ENCODE assay signal across 8 mouse cellular contexts in genomic region chr9:60837449-60838141, GRCm38 (mm10). TPM values are rescaled to one million over a fixed set of nuclear protein-coding genes. Genes with fewer than 3 reads are reported as not detected.
DNase-seq lines count a peak whose midpoint lies in the region; ATAC-seq lines count a peak whose summit lies in the region.

No protein-coding gene starts in this region.

- DNase-seq in adrenal gland, adult 8-10 months, result peak; percentile 72
- DNase-seq in fat pad, adult 2 months (ENCODE audit: extremely low read depth, low read depth, low spot score), result peak; percentile 57
- DNase-seq in heart, postnatal 10 days, result peak; percentile 63 to 70
- no peak for DNase-seq in limb, embryonic 10.5 days (ENCODE audit: low spot score)
- no peak for DNase-seq in cerebellum, postnatal 25 days
- DNase-seq in cerebellum, adult 8-10 months, result no peak
- no peak for DNase-seq in layer of hippocampus, adult 9-11 months

- H3K4me3 ChIP-seq in limb, embryonic 10.5 days, result peak overlapping the region; percentile 2; the same call in 1 of the 2 replicates
- peak overlapping the region; percentile 28 for H3K4me3 ChIP-seq in midbrain, embryonic 12.5 days

- H3K9ac ChIP-seq in midbrain, embryonic 12.5 days (replicated peaks), result no peak overlapping the region; the same call in 1 of the 2 replicates

- 46% methylated on average over 20 of the region's 20 CpGs for WGBS in limb, embryonic 10.5 days
- WGBS in midbrain, embryonic 12.5 days, result 3% methylated on average over 20 of the region's 20 CpGs

- peak overlapping the region; percentile 59 for H3K4me2 ChIP-seq in midbrain, embryonic 12.5 days (replicated peaks)

- H3K9me3 ChIP-seq in limb, embryonic 10.5 days (replicated peaks), result no peaks in the 10 kb centered on the region
- H3K9me3 ChIP-seq in midbrain, embryonic 12.5 days, result no peaks in the 10 kb centered on the region

- peak; percentile 65 for ATAC-seq in midbrain, embryonic 12.5 days (ENCODE audit: low FRiP score, low read depth)

- no peaks in the 10 kb centered on the region for H3K27me3 ChIP-seq in limb, embryonic 10.5 days (ENCODE audit: low read depth, poor library complexity, severe bottlenecking)
- H3K27me3 ChIP-seq in midbrain, embryonic 12.5 days, result no peaks in the 10 kb centered on the region

- intact Hi-C loops in heart, postnatal 10 days (cut with DNase I), result no loop called here

- peak overlapping the region; percentile 76 for H3K27ac ChIP-seq in limb, embryonic 10.5 days
- H3K27ac ChIP-seq in midbrain, embryonic 12.5 days (replicated peaks), result peak overlapping the region; percentile 74

- H3K36me3 ChIP-seq in limb, embryonic 10.5 days, result no peaks in the 10 kb centered on the region
- H3K36me3 ChIP-seq in midbrain, embryonic 12.5 days, result no peaks in the 10 kb centered on the region

- H3K4me1 ChIP-seq in limb, embryonic 10.5 days, result peaks cover 47% of the 10 kb centered on the region
- H3K4me1 ChIP-seq in midbrain, embryonic 12.5 days, result peaks cover 40% of the 10 kb centered on the region

RNA-seq across cellular contexts. Expression of gene Uaca, which starts 43.3 kb away (rescaled TPM):
- 10 to 100 TPM; 37.5 to 62.0 (median 48.1) TPM for total RNA-seq in adrenal gland, adult 8-10 months (2022)
- total RNA-seq in heart, postnatal 10 days (2021), result 10 to 100 TPM; 46.7 to 47.4 TPM
- 23.3 and 27.9 TPM in 2 replicates for polyA plus RNA-seq in limb, embryonic 10.5 days (2016; fragmentation: Nextera tagmentation; extraction: Ambion mirVana)
- polyA plus RNA-seq in midbrain, embryonic 12.5 days (2016; fragmentation: Nextera tagmentation; extraction: Ambion mirVana), result 35.7 and 42.1 TPM in 2 replicates

Comparison
In these comparisons a context has a peak if more than half of its experiments do, and no peak if none do; other contexts are left out.
1. DNase-seq: peak in adrenal gland, adult 8-10 months (single experiment), fat pad, adult 2 months (single experiment) and heart, postnatal 10 days (2 of 2); none in limb, embryonic 10.5 days (single experiment), cerebellum, postnatal 25 days (0 of 2), cerebellum, adult 8-10 months (single experiment) and layer of hippocampus, adult 9-11 months (single experiment).